Mouse (Mus musculus) liver, embryonic 11.5 days (tissue): Measurements from ENCODE around the gene Ccdc162. TPM values are rescaled to one million over a fixed set of nuclear protein-coding genes. Genes with fewer than 3 reads are reported as not detected.

Source experiments
- ATAC-seq: fragments of 200-750 bp; cut with Nextera tagmentation; replicated peaks from 2 replicates; pipeline ENCODE4 v1.8.0; 2017; ENCODE audit warnings: moderate number of reproducible peaks, mild to moderate bottlenecking, moderate TSS enrichment, moderate library complexity; ENCODE audit not compliant: low FRiP score
- DNase-seq: peaks from one replicate; pipeline ENCODE4 v3.0.0-alpha.2; 2017; ENCODE audit warnings: low spot score
- H3K27ac ChIP-seq: fragments of 300-500 bp; sonication (generic); 2 replicates; pipeline ENCODE4 v1.5.1; 2014; ENCODE audit warnings: mild to moderate bottlenecking, low read depth, low read length, control low read depth
- H3K27me3 ChIP-seq: fragments of 300-500 bp; sonication (generic); replicated peaks from 2 replicates; pipeline ENCODE4 v1.6.1; 2014; ENCODE audit warnings: low read length, mixed read lengths; ENCODE audit not compliant: control insufficient read depth, insufficient read depth
- H3K36me3 ChIP-seq: fragments of 300-500 bp; sonication (generic); 2 replicates; pipeline ENCODE4 v1.6.1; 2014; ENCODE audit warnings: mild to moderate bottlenecking, low read length, moderate library complexity, mixed read lengths; ENCODE audit not compliant: control insufficient read depth, insufficient read depth
- H3K4me1 ChIP-seq: fragments of 300-500 bp; sonication (generic); replicated peaks from 2 replicates; pipeline ENCODE4 v1.6.1; 2014; ENCODE audit warnings: low read length, mixed read lengths; ENCODE audit not compliant: control insufficient read depth, insufficient read depth
- H3K4me2 ChIP-seq: fragments of 300-500 bp; sonication (generic); 2 replicates; pipeline ENCODE4 v1.6.1; 2014; ENCODE audit warnings: mild to moderate bottlenecking, control low read depth, moderate library complexity
- H3K4me3 ChIP-seq: fragments of 300-500 bp; sonication (generic); 2 replicates; pipeline ENCODE4 v1.5.1; 2014; ENCODE audit warnings: low read depth, low read length, control low read depth
- H3K9ac ChIP-seq: fragments of 300-500 bp; sonication (generic); 2 replicates; pipeline ENCODE4 v1.6.1; 2014; ENCODE audit warnings: low read depth, low read length, control low read depth
- H3K9me3 ChIP-seq: fragments of 300-500 bp; sonication (generic); 2 replicates; pipeline ENCODE4 v1.6.1; 2016; ENCODE audit warnings: low read length, inconsistent platforms, mixed read lengths; ENCODE audit not compliant: control insufficient read depth
- WGBS: fragments of 180-500 bp; shearing (Covaris S2); extraction: QIAGEN DNeasy Blood & Tissue Kit; methylation state at CpG from one replicate; pipeline ENCODE4 v1.1.7; 2014; 5-methylcytosine and 5-hydroxymethylcytosine counted together
- polyA plus RNA-seq: library from polyadenylated mRNA; unstranded; fragments of >200 nt; fragmentation: Nextera tagmentation; extraction: Ambion mirVana; gene quantifications from 2 replicates; pipeline ENCODE4 v1.2.1, GENCODE M21; 2014

The Ccdc162 gene
- polyA plus RNA-seq, 1 experiment from 2014 or later, result 0.43 TPM

DNA sequence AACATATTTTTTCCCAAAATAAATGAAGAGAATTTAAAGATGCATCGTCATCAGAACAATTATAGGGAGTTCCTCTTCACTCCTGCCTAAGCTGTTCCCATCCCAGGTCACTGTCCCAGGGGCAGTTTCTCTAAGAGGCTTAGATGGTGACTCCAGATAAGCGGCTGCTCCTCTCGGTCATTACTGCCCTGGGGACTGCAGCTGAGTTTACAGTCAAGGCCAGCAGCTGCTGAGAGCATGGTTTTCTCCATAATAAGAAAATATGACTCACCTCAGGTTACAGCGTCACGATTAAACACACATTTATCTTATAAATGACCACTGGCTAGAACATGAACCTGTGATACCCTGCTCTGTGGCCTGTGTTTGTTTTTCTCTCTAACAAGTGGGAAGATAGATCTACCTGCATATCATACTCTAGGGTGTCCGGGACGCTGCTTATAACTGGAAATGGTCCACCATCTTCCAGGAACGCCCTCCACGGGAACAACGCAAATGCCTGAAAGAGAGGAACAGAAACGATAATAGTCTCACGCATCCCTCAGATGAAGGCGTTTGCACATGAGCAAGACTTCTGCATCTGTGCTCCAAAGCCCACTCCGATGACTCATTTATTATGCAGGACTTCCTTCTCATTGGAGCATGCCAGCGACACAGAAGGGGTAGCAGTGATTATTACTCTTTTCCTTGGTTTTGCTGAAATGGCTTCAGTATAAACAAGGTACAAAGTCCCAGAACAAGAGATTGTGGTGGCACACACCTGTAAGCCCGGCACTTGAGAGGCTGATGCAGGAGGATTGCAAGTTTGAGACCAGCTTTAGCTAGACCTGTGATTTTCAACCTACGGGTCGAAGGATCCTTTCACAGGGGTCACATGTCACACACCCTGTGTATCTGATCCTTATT lies 129.2 kb downstream of the Ccdc162 start:
- no peak overlapping the region for H3K9ac ChIP-seq
- H3K4me3 ChIP-seq, result no peak overlapping the region
- WGBS, result 75% methylated on average over 18 of the region's 18 CpGs
- H3K4me1 ChIP-seq, result no peaks in the 10 kb centered on the region
- ATAC-seq, result no peak
- no peak overlapping the region for H3K4me2 ChIP-seq
- H3K36me3 ChIP-seq, result no peaks in the 10 kb centered on the region
- DNase-seq, result no peak
- no peaks in the 10 kb centered on the region for H3K27me3 ChIP-seq
- H3K9me3 ChIP-seq, result no peaks in the 10 kb centered on the region
- H3K27ac ChIP-seq, result no peak overlapping the region

- no peaks in the 10 kb centered on the region for H3K27me3 ChIP-seq
- no peak overlapping the region for H3K9ac ChIP-seq
- no peak overlapping the region for H3K4me3 ChIP-seq
- DNase-seq (no peak), ATAC-seq (no peak)
- H3K9me3 ChIP-seq, result no peaks in the 10 kb centered on the region
- no peak overlapping the region for H3K27ac ChIP-seq
- H3K4me1 ChIP-seq, result no peaks in the 10 kb centered on the region
- H3K4me2 ChIP-seq, result no peak overlapping the region
- WGBS, result 73% methylated on average over 6 of the region's 6 CpGs
- H3K36me3 ChIP-seq, result no peaks in the 10 kb centered on the region
Observed at GRCm38 (mm10) chr10:41583383-41583782, 133.1 kb downstream of the Ccdc162 start.

DNA sequence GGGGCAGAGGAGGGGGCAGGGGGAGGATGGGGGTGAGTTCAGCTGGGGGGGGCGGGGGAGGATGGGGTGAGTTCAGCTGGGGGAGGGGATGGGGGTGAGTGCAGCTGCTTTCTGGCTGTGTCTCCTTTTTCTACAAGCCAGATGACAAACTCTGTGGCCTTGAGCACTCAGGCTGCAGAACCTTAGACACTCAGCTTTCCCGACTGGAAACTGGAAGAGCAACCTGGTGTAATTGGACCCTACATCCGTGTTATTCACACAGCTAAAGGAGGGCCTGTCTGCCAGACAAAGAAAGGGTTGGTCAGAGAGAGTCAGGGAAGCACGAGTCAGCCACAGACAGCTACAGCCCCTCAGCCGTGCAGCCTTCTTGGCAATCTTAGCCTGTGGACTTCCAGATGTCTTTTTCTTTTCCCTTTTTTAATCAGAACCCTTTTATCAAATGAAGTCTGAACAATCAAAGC lies 133.5 kb downstream of the Ccdc162 start:
- Histone ChIP-seq H3K27ac (no peak overlapping the region), H3K9ac (no peak overlapping the region), H3K9me3 (no peaks in the 10 kb centered on the region), H3K4me3 (no peak overlapping the region), H3K4me2 (no peak overlapping the region), H3K27me3 (no peaks in the 10 kb centered on the region), H3K4me1 (no peaks in the 10 kb centered on the region), H3K36me3 (no peaks in the 10 kb centered on the region)
- ATAC-seq (no peak), DNase-seq (no peak)
- WGBS, result 27% methylated on average over 4 of the region's 5 CpGs

- no peaks in the 10 kb centered on the region for H3K36me3 ChIP-seq
- H3K9ac ChIP-seq, result no peak overlapping the region
- H3K9me3 ChIP-seq, result no peaks in the 10 kb centered on the region
- WGBS, result 64% methylated on average over 4 of the region's 4 CpGs
- no peaks in the 10 kb centered on the region for H3K4me1 ChIP-seq
- H3K27ac ChIP-seq, result no peak overlapping the region
- ATAC-seq (no peak), DNase-seq (no peak)
- H3K4me3 ChIP-seq, result no peak overlapping the region
- no peaks in the 10 kb centered on the region for H3K27me3 ChIP-seq
- H3K4me2 ChIP-seq, result no peak overlapping the region
Observed at GRCm38 (mm10) chr10:41580441-41580840, 136.0 kb downstream of the Ccdc162 start.

GRCm38 (mm10) chr10:41578541-41578940 lies 137.9 kb downstream of the Ccdc162 start:
- Histone ChIP-seq H3K36me3 (no peaks in the 10 kb centered on the region), H3K4me1 (no peaks in the 10 kb centered on the region), H3K4me3 (no peak overlapping the region), H3K27me3 (no peaks in the 10 kb centered on the region), H3K27ac (no peak overlapping the region), H3K9ac (no peak overlapping the region), H3K9me3 (no peaks in the 10 kb centered on the region), H3K4me2 (no peak overlapping the region)
- ATAC-seq (no peak), DNase-seq (no peak)
- 64% methylated on average over 1 of the region's 1 CpGs for WGBS

GRCm38 (mm10) chr10:41576328-41576833 lies 140.1 kb downstream of the Ccdc162 start:
- 75% methylated on average over 7 of the region's 7 CpGs for WGBS
- ATAC-seq, result no peak
- Histone ChIP-seq H3K27me3 (no peaks in the 10 kb centered on the region), H3K4me3 (no peak overlapping the region), H3K9me3 (no peaks in the 10 kb centered on the region), H3K36me3 (no peaks in the 10 kb centered on the region), H3K27ac (no peak overlapping the region), H3K4me1 (no peaks in the 10 kb centered on the region), H3K4me2 (no peak overlapping the region), H3K9ac (no peak overlapping the region)
- DNase-seq, result no peak

GRCm38 (mm10) chr10:41575451-41576327 lies 140.7 kb downstream of the Ccdc162 start:
- Histone ChIP-seq H3K36me3 (no peaks in the 10 kb centered on the region), H3K4me3 (no peak overlapping the region), H3K9me3 (no peaks in the 10 kb centered on the region), H3K4me2 (no peak overlapping the region), H3K27me3 (no peaks in the 10 kb centered on the region), H3K4me1 (no peaks in the 10 kb centered on the region), H3K9ac (no peak overlapping the region), H3K27ac (no peak overlapping the region)
- ATAC-seq (no peak), DNase-seq (no peak)
- 66% methylated on average over 8 of the region's 8 CpGs for WGBS

- H3K9ac ChIP-seq, result no peak overlapping the region
- no peak; the same call in 1 of the 2 replicates for ATAC-seq
Observed at GRCm38 (mm10) chr10:41573190-41573589, 143.2 kb downstream of the Ccdc162 start.

More at GRCm38 (mm10) chr10:41573190-41573589, 143.2 kb downstream of the Ccdc162 start:
- Histone ChIP-seq H3K4me3 (no peak overlapping the region), H3K27ac (no peak overlapping the region), H3K36me3 (no peaks in the 10 kb centered on the region), H3K4me2 (no peak overlapping the region), H3K27me3 (no peaks in the 10 kb centered on the region), H3K9me3 (no peaks in the 10 kb centered on the region), H3K4me1 (no peaks in the 10 kb centered on the region)
- 8% methylated on average over 6 of the region's 6 CpGs for WGBS
- no peak for DNase-seq
